Mouse (Mus musculus): ENCODE data around the gene Slc5a11.

Gene Slc5a11

DNA sequence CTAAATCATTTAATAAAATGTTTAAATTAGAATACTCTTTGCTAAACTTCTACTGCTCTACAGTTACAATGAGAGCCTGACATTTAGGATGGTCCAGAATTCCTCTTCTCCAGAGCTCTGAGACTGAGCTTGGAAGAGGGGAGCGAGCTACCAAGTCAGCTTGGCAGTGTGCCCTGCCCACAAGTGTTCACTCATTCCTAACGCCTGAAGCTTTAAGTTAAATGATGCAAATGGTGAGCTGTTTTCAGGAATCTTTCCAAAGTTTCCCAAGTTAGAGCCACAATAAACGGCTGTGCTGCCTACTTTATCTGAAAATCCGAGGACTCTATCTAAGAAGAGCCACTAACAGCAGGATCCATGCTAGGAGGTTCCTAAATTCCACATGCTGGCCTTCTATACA lies 69.2 kb downstream of the Slc5a11 start:
- in situ Hi-C loops (cut with MboI), result no loop called here

DNA sequence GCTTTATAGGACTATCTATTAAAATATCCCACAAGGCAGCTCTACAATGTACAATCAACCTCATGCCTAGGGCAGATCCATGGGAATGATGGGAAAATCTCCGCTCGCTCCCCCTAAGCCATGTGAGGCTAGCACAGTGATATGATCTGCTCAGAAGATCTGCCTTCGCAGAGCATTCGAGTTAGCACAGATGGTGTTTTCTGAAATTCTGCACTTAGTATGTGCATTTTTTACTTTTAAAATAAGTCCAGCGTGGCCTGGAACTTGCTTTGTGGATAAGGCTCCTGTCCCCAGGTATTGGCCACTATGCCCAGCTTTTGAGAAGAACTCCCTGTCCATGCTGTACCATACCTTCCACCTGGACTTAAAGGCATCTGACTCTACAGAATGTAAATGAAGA lies 71.3 kb downstream of the Slc5a11 start:
- in situ Hi-C loops (cut with MboI), result no loop called here

DNA sequence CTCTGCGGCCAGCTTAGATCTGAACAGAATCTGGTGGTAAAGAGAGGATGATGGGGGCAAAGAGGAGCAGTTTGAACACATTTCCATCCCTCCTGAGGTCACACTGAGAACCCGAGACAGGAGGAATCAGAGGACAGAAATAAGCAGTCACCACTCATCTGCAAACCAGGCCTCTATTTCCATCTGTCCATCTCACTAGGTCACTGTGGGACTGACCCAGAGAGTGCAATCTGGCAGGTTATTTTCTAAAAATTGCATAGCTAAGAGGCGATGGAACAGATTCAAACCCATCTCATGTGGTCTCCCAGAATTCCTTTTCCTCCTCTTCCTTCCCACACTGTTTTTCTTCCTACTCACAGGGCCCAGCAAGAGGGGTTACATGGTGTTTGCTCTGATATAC lies 73.3 kb downstream of the Slc5a11 start:
- in situ Hi-C loops (cut with MboI), result no loop called here

DNA sequence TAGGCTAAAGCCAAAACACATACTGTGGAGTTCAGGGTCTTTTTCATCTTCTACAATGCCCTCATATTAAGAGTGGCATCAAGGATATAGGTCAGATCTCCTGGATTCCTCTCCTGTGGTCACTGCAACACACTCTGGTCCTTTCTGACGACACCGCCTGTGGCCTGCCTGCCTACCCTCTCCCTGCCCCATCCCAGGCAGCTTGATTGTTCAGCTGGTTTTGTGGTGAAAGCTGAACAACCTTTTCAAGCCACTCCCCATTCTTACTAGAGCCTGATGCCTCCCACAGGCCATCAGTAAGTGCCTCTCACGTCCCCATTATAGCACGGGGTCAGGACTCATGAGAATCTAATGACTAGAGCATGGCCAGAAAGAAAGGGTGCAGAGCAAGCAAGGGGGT lies 74.6 kb downstream of the Slc5a11 start:
- in situ Hi-C loops (cut with MboI), result no loop called here

DNA sequence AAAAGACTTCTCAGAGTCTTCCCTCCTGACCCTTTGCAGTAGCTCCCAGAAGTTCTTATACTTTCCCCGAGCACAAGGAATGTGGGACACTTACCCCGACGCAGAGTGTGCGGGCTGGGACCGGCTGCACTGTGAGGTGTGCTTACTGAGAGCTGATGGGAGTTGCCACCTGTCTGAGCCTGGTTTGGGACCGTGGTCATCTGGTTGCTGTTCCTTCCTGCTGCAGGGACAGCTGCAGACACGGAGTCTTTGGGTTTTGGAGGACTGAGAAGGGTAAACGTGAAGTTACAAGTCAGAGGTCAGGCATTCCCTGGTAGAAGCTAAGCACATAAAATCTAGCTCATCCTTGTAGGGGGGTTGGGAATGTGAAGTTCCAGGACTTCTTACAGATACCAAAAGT lies 77.4 kb downstream of the Slc5a11 start:
- in situ Hi-C loops (cut with MboI), result no loop called here

DNA sequence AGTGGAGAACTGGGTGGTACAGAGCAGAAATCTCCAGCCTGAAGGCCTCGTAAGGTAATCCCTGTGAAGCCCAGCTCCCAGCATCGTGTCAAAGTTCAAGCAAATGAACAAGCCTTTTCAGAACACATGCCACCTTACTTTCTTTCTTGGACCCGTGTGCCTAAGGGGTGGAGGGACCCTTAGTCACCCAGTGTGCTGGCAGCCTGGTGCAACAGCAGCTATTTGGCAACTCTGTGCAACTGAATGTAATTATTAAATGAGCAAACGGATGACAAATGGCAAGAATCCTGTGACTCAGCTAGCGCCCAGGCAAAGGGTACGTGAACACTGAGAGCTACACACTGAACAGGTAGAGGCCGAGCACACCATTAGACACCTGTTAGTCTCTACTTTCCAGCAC lies 79.3 kb downstream of the Slc5a11 start:
- in situ Hi-C loops (cut with MboI), result no loop called here

DNA sequence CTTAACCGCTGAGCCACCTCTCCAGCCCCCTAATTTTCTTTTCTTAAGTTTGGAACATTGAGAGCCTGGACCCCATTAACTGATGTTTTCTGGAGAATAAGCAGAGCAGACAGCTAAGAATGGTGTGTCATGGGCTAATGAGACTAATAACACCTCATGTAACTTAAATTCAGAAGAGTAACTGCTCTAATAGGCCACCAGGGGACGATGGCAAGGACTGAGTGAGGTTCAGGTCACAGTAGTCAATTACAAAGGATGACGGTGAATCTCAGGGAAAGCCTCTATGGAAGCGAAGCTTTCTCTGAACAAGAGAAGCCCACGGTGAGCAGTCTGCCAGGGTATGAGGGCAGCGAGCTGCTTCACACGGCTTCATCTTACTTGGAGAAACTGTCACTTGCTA lies 80.8 kb downstream of the Slc5a11 start:
- in situ Hi-C loops (cut with MboI), result no loop called here

DNA sequence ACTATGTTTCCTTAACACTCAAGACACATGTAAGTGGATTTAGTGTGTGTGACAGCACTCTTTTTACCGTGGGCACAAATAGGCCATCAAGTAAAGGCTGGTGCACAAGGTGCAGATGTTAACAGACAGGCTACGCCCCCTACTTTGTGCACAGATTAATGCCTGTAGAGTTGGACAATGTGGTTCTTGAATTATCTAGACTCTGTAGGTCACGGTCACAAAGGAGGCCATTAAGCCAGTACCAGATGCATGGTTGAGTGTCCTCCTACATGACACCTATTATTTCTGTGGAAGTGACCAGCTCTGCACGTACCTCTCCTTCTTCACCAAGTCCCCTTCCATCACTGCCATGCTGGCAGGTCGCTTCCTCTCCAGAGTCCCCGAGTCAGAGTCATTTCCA lies 81.5 kb downstream of the Slc5a11 start:
- in situ Hi-C loops (cut with MboI), result no loop called here

DNA sequence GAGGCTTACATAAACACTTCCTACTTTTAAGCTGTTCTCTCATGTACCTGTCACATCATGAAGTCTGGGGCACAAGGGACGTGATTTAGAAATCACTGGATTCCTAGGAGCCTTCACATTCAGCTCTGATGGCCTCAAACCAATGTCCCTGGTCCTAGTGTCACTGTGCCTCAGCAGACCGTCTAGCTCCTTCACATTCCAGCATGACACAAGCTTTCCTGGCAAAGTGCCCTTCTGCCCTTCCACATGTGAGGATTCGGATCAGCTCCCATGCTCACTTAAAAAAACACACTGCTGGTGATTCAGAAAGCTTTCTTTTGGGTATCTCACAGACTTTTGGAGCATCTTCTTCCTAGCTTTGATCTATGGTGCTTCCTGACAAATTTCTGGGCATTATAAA lies 83.6 kb downstream of the Slc5a11 start:
- in situ Hi-C loops (cut with MboI), result no loop called here

DNA sequence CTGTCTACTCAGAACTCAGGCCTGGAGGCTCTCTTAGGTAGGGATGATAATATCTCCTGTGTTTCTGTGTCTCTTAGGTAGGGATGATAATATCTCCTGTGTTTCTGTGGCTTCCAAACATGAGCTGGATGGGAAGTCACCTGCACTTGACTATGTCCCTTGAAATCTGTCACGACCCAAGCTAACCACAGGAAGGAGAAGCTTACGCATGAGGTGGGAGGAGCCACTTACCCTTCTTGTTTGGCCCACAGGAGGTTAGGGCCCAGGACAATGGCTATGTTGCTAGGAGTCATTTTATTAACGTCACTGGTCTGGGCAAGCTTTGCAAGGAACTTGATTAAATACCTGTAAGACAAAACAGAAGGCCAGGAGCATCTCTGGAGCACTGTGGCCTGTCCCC lies 85.7 kb downstream of the Slc5a11 start:
- in situ Hi-C loops (cut with MboI), result no loop called here

DNA sequence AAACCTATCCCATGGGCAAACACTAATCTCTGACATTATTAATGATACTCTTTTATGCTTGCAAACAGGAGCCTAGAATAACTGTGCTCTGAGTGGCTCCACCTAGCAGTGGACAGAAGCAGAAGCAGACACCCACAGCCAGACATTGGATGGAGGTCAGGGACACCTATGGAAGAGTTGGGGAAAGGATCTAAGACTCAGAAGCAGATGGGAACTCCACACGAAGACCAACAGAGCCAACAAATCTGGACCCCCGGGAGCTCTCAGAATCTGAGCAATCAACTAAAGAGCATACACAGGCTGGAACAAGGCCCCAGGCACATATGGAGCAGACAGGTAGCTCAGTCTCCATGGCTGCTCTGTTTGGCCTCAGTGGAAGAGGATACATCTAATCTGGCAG lies 90.8 kb downstream of the Slc5a11 start:
- in situ Hi-C loops (cut with MboI), result no loop called here

DNA sequence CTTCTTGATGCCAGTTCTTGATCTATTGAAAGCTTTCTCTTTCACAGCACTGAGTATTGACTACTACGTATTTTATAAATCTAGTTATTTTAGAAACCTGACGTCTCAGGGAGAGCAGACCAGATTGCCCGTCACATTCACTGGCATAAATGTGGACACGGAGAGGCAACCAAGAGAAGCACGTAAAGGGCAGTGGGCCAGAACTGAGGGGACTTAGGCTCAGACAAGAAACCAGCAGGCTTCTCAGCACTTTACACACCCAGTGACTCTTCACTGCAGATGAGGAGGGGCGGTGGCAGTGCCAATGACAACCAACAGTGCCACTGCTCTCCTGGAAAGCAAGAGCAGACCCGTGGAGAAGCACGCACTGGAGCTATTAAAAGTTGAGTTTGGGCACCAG lies 92.7 kb downstream of the Slc5a11 start:
- in situ Hi-C loops (cut with MboI), result no loop called here

DNA sequence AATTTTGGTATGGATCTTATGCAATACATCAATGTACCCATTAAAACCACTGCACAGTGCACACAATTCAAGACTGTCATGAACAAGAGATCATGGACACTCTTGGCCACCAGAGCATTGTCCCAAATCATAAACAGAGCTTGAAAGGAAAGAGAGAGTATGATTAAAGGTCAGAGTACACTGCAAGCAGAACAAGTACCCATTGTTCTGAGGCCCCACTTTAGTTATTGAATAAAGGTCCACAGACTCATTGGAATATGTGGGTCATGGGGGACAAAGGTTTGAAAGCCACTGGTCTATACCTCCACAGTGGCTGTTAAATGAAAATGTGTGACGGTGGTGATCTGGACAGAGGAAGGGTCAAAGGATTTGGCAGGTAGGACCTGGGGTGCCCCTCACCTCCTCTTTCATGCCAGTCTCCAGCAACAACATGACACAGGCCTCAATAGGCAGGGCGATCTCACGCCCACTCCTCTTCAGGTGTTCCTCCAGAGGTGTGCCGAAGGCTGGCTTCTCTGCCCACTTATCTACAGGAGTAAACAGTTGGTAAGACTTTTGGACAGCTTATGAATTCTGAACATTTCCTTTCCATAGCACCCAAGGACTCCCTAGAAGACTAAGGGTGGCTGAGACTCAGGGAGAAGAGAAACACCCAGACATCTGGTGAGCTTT lies 93.4 kb downstream of the Slc5a11 start:
- in situ Hi-C loops (cut with MboI), result no loop called here

DNA sequence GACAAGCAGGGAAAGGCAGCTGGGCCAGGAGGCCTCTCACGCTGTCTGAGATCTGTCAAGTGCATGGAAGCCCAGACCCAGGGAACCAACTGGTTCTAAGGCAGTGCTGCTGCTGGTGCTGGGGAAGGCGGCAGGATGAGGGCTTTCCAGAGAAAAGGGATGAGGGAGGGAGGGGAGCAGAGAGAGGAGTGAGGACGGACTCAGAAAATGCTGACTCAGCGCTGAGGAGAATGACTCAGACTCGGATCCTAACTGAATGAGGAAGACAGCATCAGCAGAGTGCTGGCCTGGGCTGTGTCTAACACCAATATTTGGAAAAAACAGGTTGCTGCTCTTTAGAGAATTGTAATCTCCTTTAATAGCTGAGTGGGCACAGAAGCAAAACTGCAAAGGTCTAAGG lies 97.3 kb downstream of the Slc5a11 start:
- in situ Hi-C loops (cut with MboI), result no loop called here

DNA sequence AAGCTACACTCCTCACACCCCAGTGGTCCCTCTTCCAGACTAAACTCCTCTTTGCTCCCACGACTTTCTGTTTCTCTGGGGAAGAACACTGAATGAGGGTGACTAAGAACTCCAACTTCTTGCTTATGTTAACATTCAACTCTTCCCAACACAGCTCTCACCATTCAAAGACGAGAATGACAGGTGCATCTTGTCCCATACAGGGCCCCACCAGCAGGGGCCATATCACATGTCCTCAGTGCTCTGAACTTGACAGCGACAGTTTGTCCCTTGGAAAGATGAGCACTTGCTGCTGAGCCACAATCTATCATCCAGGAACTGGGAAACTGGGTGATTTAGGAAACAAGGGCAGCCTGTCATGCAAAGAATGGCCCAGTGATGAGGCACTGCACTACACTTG lies 98.2 kb downstream of the Slc5a11 start:
- in situ Hi-C loops (cut with MboI), result no loop called here

DNA sequence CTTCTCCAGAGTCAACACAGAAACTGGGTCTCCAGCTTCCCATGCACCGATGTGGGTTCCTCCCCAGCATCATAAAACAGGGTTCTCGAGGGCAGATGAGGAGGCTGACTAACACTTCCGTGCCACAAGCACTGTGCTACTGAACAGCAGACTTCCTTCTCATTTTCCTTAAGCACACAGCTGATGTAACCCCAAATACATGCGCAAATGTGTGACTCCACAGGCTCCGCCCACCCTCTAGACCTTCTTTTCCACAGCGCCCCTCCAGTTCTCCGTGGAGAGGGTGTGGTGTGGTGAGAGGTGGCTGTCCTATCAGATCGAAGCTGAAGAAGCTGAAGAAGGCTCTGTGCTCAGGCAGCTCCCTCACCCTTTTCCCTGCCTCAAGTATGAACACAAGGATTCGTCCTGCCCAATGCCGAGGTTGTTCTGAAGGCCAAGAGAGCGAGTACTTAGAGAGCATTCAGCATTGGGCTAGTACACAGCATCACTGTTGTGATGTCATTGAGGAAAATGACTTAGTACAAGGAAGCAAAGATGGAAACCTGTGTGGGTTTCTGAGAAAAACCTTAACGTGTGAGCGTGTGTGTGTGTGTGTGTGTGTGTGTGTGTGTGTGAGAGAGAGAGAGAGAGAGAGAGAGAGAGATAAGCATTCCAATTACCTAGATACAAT lies 108.0 kb downstream of the Slc5a11 start:
- in situ Hi-C loops (cut with MboI), result no loop called here
